10 mouse cellular contexts compared by ENCODE assay signal in genomic region chr1:180829775-180830174, GRCm38 (mm10). TPM values are rescaled to one million over a fixed set of nuclear protein-coding genes. Genes with fewer than 3 reads are reported as not detected.
DNase-seq lines count a peak whose midpoint lies in the region; ATAC-seq and TF ChIP-seq lines count a peak whose summit lies in the region.
"Had no signal": no experiment of that assay in that cellular context is flagged by ENCODE, and none has a peak within 500 bp of the region (broad histone marks: within the 10 kb centered on the region; RNA-seq: fewer than 3 reads in every experiment).

No protein-coding gene starts in this region.

- peaks cover 16% of the 10 kb centered on the region for H3K4me1 ChIP-seq in liver, embryonic 11.5 days (replicated peaks; ENCODE audit: control insufficient read depth, insufficient read depth, low read length)
- peaks cover 10% of the 10 kb centered on the region for H3K4me1 ChIP-seq in small intestine, adult 2 months (ENCODE audit: control insufficient read depth, insufficient read depth, insufficient read length, low read length)

- 52% methylated on average over 11 of the region's 11 CpGs for WGBS in liver, embryonic 11.5 days
- 49% methylated on average over 11 of the region's 11 CpGs for WGBS in small intestine, adult 2 months

- TF ChIP-seq CTCF in small intestine, adult 2 months (IDR thresholded peaks at IDR 0.05; ENCODE audit: extremely low read depth, insufficient read length, insufficient replicate concordance, low read depth, low read length), result no peak

- H3K27me3 ChIP-seq in liver, embryonic 11.5 days (replicated peaks; ENCODE audit: control insufficient read depth, insufficient read depth, low read length), result no peaks in the 10 kb centered on the region
- no peaks in the 10 kb centered on the region for H3K27me3 ChIP-seq in small intestine, adult 2 months (ENCODE audit: control insufficient read depth, insufficient read depth, low read length)
- H3K27me3 ChIP-seq: limb, embryonic 12.5 days had no signal

- H3K27ac ChIP-seq in liver, embryonic 11.5 days (ENCODE audit: low read depth, low read length), result 0 out of 2 replicates have a peak overlapping the region, but pooled peaks have one; percentile 16
- no peak overlapping the region for H3K27ac ChIP-seq in small intestine, adult 2 months (ENCODE audit: insufficient read depth, low read depth, low read length)
- H3K27ac ChIP-seq: limb, embryonic 12.5 days had no signal

- H3K4me3 ChIP-seq in liver, embryonic 11.5 days (ENCODE audit: low read depth, low read length), result no peak overlapping the region
- peak overlapping the region; percentile 16; the same call in 1 of the 2 replicates for H3K4me3 ChIP-seq in small intestine, adult 2 months (ENCODE audit: low read depth, low read length)
- H3K4me3 ChIP-seq: limb, embryonic 12.5 days had no signal

- TF ChIP-seq POLR2A in small intestine, adult 2 months (IDR thresholded peaks at IDR 0.05; ENCODE audit: low read depth, low read length), result no peak; the same call in 1 of the 2 replicates

- H3K36me3 ChIP-seq in liver, embryonic 11.5 days (ENCODE audit: control insufficient read depth, insufficient read depth, low read length), result no peaks in the 10 kb centered on the region
- H3K36me3 ChIP-seq in small intestine, adult 2 months (ENCODE audit: control insufficient read depth, insufficient read depth, low read length), result no peaks in the 10 kb centered on the region
- H3K36me3 ChIP-seq: limb, embryonic 12.5 days had no signal

- peak; percentile 97 for DNase-seq in heart, adult 11 months
- DNase-seq in heart, adult 8-10 months (ENCODE audit: low spot score), result no peak
- peak; percentile 80 for DNase-seq in R1 (ENCODE audit: low read depth, low spot score)
- no peak for DNase-seq in liver, embryonic 11.5 days (ENCODE audit: low spot score)
- DNase-seq in adrenal gland, adult 18-20 months (ENCODE audit: low spot score in 2 of 2), result no peak
- DNase-seq in retina, embryonic 14.5 days (ENCODE audit: low spot score), result no peak
- DNase-seq in yolk sac, embryonic 10.5 days (ENCODE audit: low spot score), result no peak
- DNase-seq: gastrocnemius, postnatal 14 days had no signal

- H3K4me2 ChIP-seq in liver, embryonic 11.5 days, result peak overlapping the region; percentile 50
- H3K4me2 ChIP-seq: limb, embryonic 12.5 days had no signal

- peak; percentile 77 for ATAC-seq in liver, embryonic 11.5 days (replicated peaks; ENCODE audit: low FRiP score)

- 0 out of 2 replicates have a peak overlapping the region, but pooled peaks have one; percentile 26 for H3K9ac ChIP-seq in liver, embryonic 11.5 days (ENCODE audit: low read depth, low read length)
- H3K9ac ChIP-seq: limb, embryonic 12.5 days had no signal

- no peaks in the 10 kb centered on the region for H3K9me3 ChIP-seq in liver, embryonic 11.5 days (ENCODE audit: control insufficient read depth, low read length)
- H3K9me3 ChIP-seq: limb, embryonic 12.5 days had no signal

RNA-seq across cellular contexts. Expression of gene H3f3a, which starts 16.0 kb away (rescaled TPM):
- 100 to 1,000 TPM; 363 to 431 (median 376) TPM for total RNA-seq in heart, adult 8-10 months (2022)
- polyA plus RNA-seq in liver, embryonic 11.5 days (2014; fragmentation: Nextera tagmentation; extraction: Ambion mirVana), result 1,897 and 1,996 TPM in 2 replicates
- 156 and 262 TPM in 2 replicates for polyA plus RNA-seq in small intestine, adult 2 months (2012; rRNA removed)
- 100 to 1,000 TPM; 557 to 688 TPM for total RNA-seq in adrenal gland, adult 18-20 months (2021)

RNA-seq across cellular contexts. Expression of gene Sde2, which starts 21.2 kb away (rescaled TPM):
- 10 to 100 TPM; 10.1 to 12.9 (median 11.0) TPM for total RNA-seq in heart, adult 8-10 months (2022)
- 49.0 and 49.2 TPM in 2 replicates for polyA plus RNA-seq in liver, embryonic 11.5 days (2014; fragmentation: Nextera tagmentation; extraction: Ambion mirVana)
- 3.2 and 5.9 TPM in 2 replicates for polyA plus RNA-seq in small intestine, adult 2 months (2012; rRNA removed)
- total RNA-seq in adrenal gland, adult 18-20 months (2021), result 10 to 100 TPM; 21.5 to 22.9 TPM

Comparison
In these comparisons a context has a peak if more than half of its experiments do, and no peak if none do; other contexts are left out.
1. DNase-seq: peak in heart, adult 11 months (single experiment) and R1 (single experiment); none in heart, adult 8-10 months (single experiment), liver, embryonic 11.5 days (single experiment), adrenal gland, adult 18-20 months (0 of 2), retina, embryonic 14.5 days (single experiment) and yolk sac, embryonic 10.5 days (single experiment).